Mouse (Mus musculus) heart, embryonic 15.5 days (tissue): ENCODE measurements around the gene Slc38a8. TPM values are rescaled to one million over a fixed set of nuclear protein-coding genes. Genes with fewer than 3 reads are reported as not detected.

Experiments used
- ATAC-seq: fragments of 200-750 bp; cut with Nextera tagmentation; replicated peaks from 2 replicates; pipeline ENCODE4 v1.8.0; 2017; ENCODE audit warnings: low read depth, moderate TSS enrichment; ENCODE audit not compliant: insufficient number of reproducible peaks, insufficient read depth, low FRiP score
- H3K27ac ChIP-seq: fragments of 300-500 bp; sonication (generic); 2 replicates; pipeline ENCODE4 v1.5.1; 2015; ENCODE audit warnings: mild to moderate bottlenecking, inconsistent platforms
- H3K27me3 ChIP-seq: fragments of 300-500 bp; sonication (generic); 2 replicates; pipeline ENCODE4 v1.6.1; 2015; ENCODE audit warnings: inconsistent platforms
- H3K36me3 ChIP-seq: fragments of 300-500 bp; sonication (generic); 2 replicates; pipeline ENCODE4 v1.6.1; 2015; ENCODE audit warnings: mild to moderate bottlenecking, inconsistent platforms
- H3K4me1 ChIP-seq: fragments of 300-500 bp; sonication (generic); replicated peaks from 2 replicates; pipeline ENCODE4 v1.6.1; 2015; ENCODE audit warnings: inconsistent platforms
- H3K4me2 ChIP-seq: fragments of 300-500 bp; sonication (generic); 2 replicates; pipeline ENCODE4 v1.6.1; 2015; ENCODE audit warnings: inconsistent platforms, mild to moderate bottlenecking, moderate library complexity
- H3K4me3 ChIP-seq: fragments of 300-500 bp; sonication (generic); 2 replicates; pipeline ENCODE4 v1.5.1; 2015; ENCODE audit warnings: mild to moderate bottlenecking, inconsistent platforms
- H3K9ac ChIP-seq: fragments of 300-500 bp; sonication (generic); 2 replicates; pipeline ENCODE4 v1.6.1; 2015; ENCODE audit warnings: mild to moderate bottlenecking, inconsistent platforms
- H3K9me3 ChIP-seq: fragments of 300-500 bp; sonication (generic); replicated peaks from 2 replicates; pipeline ENCODE4 v1.6.1; 2016; ENCODE audit warnings: inconsistent platforms
- WGBS: fragments of 180-500 bp; shearing (Covaris S2); methylation state at CpG from one replicate; pipeline ENCODE4 v1.1.7; 2015; ENCODE audit warnings: mixed read lengths; 5-methylcytosine and 5-hydroxymethylcytosine counted together
- polyA plus RNA-seq: library from polyadenylated mRNA; unstranded; fragments of >200 nt; fragmentation: Nextera tagmentation; extraction: Ambion mirVana; gene quantifications from 2 replicates; pipeline ENCODE4 v1.2.1, GENCODE M21; 2015

The Slc38a8 gene
- not detected in 2 replicates for polyA plus RNA-seq

DNA sequence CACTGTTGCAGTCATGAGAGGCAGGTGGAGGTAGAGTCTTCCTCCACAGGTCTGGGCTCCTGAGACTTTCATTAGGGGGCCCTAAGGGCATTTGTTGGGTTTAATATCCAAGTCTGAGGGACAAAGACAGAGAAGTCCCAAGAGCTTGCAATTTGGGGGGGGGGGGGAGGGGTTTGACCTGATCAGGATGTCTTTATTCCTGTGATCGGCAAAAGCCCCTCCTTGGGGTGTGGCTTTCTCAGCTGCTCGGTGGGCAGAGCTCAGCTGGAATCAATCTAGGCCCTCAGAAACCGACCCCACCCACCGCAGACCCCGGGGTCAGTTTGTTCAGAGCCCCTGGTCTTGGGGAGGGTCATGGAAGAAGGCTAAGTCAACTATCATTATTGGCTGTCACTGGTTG is at the start of gene Slc38a8:
TSS of gene Slc38a8 (minus strand) at position 101 of the 400 bp plus-strand sequence.
- H3K4me1 ChIP-seq = peaks cover 10% of the 10 kb centered on the region
- H3K9me3 ChIP-seq = no peaks in the 10 kb centered on the region
- no peak for ATAC-seq
- no peak within 1 kb of the TSS for H3K27ac ChIP-seq
- no peaks in the 10 kb centered on the region for H3K36me3 ChIP-seq
- 47% methylated on average over 5 of the region's 5 CpGs for WGBS
- H3K9ac ChIP-seq = no peak within 1 kb of the TSS
- H3K4me2 ChIP-seq = no peak within 1 kb of the TSS
- peaks cover 19% of the 10 kb centered on the region for H3K27me3 ChIP-seq
- no peak within 1 kb of the TSS for H3K4me3 ChIP-seq

DNA sequence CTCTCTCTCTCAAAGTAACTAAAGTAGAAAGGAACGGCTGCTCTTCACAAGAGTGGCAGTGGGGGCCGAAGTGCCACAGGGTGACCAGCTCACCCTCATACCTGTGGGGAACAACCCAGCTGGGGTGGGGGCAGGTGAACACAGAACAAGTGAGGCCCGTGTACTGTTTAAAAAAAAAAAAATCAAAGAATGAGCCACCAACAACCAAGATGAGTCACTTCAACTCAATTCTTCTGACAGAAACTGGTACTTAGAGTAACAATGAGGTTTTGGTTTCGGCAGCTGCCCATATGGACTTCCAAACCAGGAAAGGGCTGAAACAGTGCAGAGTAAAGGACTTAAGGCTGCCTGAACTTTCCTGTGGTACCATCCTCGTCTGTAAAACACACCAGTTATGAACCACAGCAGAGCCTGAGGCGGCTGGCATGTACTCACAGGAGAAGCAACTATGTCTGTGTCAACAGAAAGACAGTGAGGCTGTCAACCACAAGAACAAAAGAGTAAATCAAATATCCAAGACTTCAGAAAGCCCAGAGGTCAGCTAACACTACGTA is 47.1 kb upstream of the Slc38a8 start:
- Histone ChIP-seq H3K27me3 (no peaks in the 10 kb centered on the region), H3K4me1 (peaks cover 13% of the 10 kb centered on the region; the same call in 1 of the 2 replicates), H3K27ac (no peak overlapping the region), H3K9me3 (no peaks in the 10 kb centered on the region), H3K4me3 (no peak overlapping the region), H3K9ac (no peak overlapping the region), H3K36me3 (peaks cover 20% of the 10 kb centered on the region), H3K4me2 (no peak overlapping the region)
- no peak for ATAC-seq
- 72% methylated on average over 7 of the region's 7 CpGs for WGBS

DNA sequence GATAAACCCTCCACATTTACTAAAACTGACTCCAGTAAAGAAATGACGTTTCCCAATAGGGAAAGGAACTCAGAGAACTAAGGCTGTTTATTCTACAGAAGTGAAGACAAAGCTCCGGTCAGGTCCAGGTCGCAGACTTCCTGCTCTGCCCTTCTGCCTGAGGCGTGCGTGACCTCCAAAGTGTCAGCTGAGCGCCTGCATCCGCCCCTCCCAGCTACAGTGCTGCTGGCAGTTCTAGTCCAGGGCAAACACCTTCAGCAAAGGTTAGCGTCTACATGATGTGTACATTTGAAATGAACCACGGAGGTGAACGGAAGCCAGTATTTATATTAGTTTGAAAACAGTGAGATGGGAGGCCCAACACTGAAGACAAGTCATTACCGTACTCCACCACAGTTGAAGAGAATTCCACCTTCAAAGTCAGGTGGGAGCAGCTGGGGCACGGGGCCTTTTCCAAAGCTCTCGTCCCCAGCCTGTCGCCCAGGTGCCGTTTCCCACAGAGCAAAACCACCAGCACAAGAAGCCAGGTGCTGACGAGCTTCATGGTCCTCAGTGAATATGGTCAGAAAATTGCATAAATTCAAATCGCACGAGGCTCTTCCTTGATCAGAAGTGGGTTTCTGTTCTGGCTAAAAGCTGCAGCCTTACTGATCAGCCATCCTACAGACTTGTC is 45.7 kb upstream of the Slc38a8 start:
- Histone ChIP-seq H3K27me3 (no peaks in the 10 kb centered on the region), H3K4me3 (no peak overlapping the region), H3K36me3 (peaks cover 34% of the 10 kb centered on the region), H3K27ac (no peak overlapping the region), H3K9ac (no peak overlapping the region), H3K4me1 (0 out of 2 replicates have a peak, but pooled peaks cover 7% of the 10 kb centered on the region), H3K9me3 (no peaks in the 10 kb centered on the region), H3K4me2 (no peak overlapping the region)
- WGBS = 73% methylated on average over 18 of the region's 18 CpGs
- no peak for ATAC-seq

DNA sequence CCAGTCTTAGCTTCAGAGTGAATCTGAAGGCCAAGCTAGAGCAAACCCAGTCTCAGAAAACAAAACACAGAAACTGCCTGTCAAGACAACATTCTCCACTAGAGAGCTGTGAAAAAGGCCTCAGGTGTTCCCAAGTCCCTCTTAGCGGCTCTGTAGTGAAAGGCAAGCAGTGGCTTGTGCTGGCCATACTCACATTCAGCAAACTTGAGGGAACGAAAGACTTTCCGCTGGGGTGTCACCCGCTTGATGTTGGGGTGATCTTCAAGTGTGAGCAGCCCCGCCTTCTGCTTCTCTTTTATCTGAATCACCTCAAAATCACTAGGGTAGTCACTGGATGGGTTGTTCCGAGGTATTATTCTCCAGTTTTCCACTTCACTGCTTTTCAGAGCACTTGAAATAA is 44.3 kb upstream of the Slc38a8 start:
- Histone ChIP-seq H3K4me1 (0 out of 2 replicates have a peak, but pooled peaks cover 7% of the 10 kb centered on the region), H3K36me3 (peaks cover 45% of the 10 kb centered on the region), H3K4me2 (no peak overlapping the region), H3K27me3 (no peaks in the 10 kb centered on the region), H3K9ac (no peak overlapping the region), H3K9me3 (no peaks in the 10 kb centered on the region), H3K27ac (no peak overlapping the region), H3K4me3 (no peak overlapping the region)
- 91% methylated on average over 6 of the region's 6 CpGs for WGBS
- ATAC-seq = no peak

DNA sequence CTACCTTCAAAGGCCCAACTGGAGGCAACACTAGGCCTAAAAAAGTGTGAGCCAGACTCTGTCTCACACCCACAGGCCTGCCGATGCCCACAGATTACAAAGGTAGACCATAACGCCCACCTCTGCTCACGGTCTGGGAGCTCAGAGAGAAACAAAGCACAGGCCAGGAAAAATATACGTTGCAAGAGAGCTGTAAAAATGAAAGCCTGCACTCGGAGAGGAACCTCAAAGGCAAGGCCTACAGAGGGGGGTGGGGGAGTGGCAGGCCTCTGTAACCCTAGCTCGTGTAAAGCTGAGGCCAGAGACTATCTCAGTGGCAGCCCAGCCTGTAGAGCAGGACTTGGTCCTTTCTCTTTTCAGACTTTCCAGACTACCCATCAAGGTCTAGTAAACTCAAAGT is 43.7 kb upstream of the Slc38a8 start:
- no peak overlapping the region for H3K9ac ChIP-seq
- H3K27ac ChIP-seq = no peak overlapping the region
- H3K4me2 ChIP-seq = no peak overlapping the region
- no peaks in the 10 kb centered on the region for H3K9me3 ChIP-seq
- 73% methylated on average over 6 of the region's 6 CpGs for WGBS
- peaks cover 51% of the 10 kb centered on the region for H3K36me3 ChIP-seq
- no peaks in the 10 kb centered on the region for H3K27me3 ChIP-seq
- no peak overlapping the region for H3K4me3 ChIP-seq
- ATAC-seq = no peak
- H3K4me1 ChIP-seq = 0 out of 2 replicates have a peak, but pooled peaks cover 2% of the 10 kb centered on the region

DNA sequence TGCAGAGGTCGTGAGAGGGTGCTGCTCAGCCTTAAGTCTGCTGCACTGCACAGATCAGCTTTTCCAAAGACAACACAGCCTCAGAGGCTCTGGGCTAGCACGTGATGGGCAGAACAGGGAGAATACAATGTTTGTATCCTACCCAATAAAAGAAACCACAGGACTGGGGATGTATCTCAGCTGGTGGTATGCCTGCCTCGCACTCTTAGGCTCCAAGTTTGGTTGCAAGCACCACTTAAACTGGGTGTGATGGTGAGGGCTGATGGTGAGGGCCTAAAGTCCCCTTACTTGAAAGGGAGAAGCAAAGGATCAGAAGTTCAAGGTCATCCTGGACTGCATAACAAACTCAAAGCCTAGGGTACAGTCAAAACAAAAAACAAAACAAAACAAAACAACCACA is 43.1 kb upstream of the Slc38a8 start:
- Histone ChIP-seq H3K36me3 (peaks cover 57% of the 10 kb centered on the region), H3K9ac (no peak overlapping the region), H3K4me3 (no peak overlapping the region), H3K27ac (no peak overlapping the region), H3K27me3 (no peaks in the 10 kb centered on the region), H3K4me1 (0 out of 2 replicates have a peak, but pooled peaks cover 2% of the 10 kb centered on the region), H3K9me3 (no peaks in the 10 kb centered on the region), H3K4me2 (no peak overlapping the region)
- 76% methylated on average over 3 of the region's 3 CpGs for WGBS
- ATAC-seq = no peak

DNA sequence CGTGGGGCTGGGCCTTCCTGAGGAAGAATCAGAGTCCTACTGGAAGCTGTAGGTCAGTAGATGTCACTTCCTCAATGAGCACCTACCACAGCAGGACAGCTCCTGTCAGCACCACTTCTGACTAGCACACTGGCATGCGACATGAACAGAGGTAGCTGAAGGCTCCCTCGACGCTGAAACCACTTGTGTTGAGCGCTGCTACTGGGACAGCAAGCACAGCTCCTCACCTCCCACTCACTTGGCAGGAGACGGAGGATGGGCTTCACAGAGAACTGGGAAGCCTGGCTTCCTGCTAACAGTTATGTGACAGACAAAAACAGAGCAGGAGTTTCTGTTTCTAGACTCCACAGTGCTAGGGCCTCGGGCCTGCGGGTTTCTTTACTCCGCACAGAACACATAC is 30.5 kb upstream of the Slc38a8 start:
- Histone ChIP-seq H3K36me3 (peaks cover 79% of the 10 kb centered on the region), H3K27me3 (no peaks in the 10 kb centered on the region), H3K4me3 (no peak overlapping the region), H3K4me1 (no peaks in the 10 kb centered on the region), H3K9ac (no peak overlapping the region), H3K9me3 (no peaks in the 10 kb centered on the region), H3K27ac (peak overlapping the region; percentile 21; the same call in 1 of the 2 replicates), H3K4me2 (no peak overlapping the region)
- 0 out of 2 replicates have a peak, but pooled peaks have one; percentile 43 for ATAC-seq
- WGBS = 60% methylated on average over 9 of the region's 9 CpGs

DNA sequence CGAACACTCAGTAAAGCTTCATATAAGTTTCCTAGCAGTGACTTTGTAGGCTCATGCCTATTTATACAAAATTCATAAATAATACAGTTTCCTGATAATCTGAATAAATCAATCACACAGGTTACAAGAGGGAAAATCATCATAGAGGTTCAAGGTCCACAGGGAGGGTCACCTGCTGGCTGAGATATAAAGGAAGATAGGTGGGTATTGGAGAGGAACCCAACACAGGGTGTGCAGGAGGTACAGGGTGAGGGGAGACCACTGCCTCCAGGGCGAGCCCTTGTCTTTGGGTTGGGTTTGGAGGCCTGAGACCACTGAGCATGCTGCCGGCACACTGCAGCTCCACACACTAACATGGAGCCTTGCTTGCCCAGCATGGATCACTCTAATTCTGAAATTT is 29.9 kb upstream of the Slc38a8 start:
- 90% methylated on average over 3 of the region's 3 CpGs for whole genome bisulfite sequencing
- Histone ChIP-seq H3K9ac (no peak overlapping the region), H3K27me3 (no peaks in the 10 kb centered on the region), H3K4me2 (no peak overlapping the region), H3K4me3 (no peak overlapping the region), H3K36me3 (peaks cover 77% of the 10 kb centered on the region), H3K4me1 (no peaks in the 10 kb centered on the region), H3K9me3 (no peaks in the 10 kb centered on the region), H3K27ac (no peak overlapping the region)
- ATAC-seq = no peak

DNA sequence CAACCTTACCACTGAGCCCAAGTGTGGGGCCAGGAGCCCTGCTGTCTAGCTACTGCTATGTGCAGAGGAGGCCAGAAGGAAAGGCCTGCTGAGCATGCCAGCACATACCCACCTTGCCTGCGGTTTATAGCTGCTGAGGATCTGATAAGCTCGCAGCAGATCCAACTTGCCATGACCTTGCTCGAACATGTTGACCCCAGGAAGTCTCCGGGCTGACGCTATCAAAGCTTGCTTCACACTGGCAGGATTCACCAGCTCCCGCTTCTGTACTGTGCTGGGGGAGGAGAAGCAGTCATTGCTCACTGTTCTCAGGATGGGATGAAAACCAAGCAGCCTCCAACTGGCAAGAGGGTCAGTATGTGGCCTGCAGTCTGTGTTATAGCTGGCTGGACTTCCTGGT is 29.4 kb upstream of the Slc38a8 start:
- Histone ChIP-seq H3K27me3 (no peaks in the 10 kb centered on the region), H3K4me1 (no peaks in the 10 kb centered on the region), H3K9ac (no peak overlapping the region), H3K9me3 (no peaks in the 10 kb centered on the region), H3K4me2 (no peak overlapping the region), H3K27ac (no peak overlapping the region), H3K36me3 (peaks cover 73% of the 10 kb centered on the region), H3K4me3 (no peak overlapping the region)
- WGBS = 64% methylated on average over 6 of the region's 6 CpGs
- no peak for ATAC-seq

DNA sequence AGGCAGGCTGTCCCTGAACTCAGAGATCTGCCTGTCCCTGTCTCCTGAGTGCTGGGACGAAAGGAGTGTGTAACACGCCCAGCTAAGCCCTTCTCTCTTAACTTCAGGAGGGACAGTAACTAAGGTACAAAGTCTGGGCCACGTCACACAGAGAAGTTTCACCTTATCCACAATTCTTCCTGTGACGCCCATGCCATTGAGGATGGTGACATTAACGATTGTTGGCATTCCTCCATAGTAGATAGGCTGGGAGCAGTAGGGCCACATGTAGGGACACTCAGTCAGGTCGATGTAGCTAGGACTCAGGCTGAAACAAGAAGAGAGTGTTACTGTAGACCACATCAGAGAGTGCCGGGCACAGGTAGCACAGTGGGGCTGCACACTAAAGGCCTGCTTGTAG is 27.3 kb upstream of the Slc38a8 start:
- Histone ChIP-seq H3K9ac (no peak overlapping the region), H3K4me2 (no peak overlapping the region), H3K27me3 (no peaks in the 10 kb centered on the region), H3K4me1 (no peaks in the 10 kb centered on the region), H3K27ac (no peak overlapping the region), H3K9me3 (no peaks in the 10 kb centered on the region), H3K4me3 (no peak overlapping the region), H3K36me3 (peaks cover 73% of the 10 kb centered on the region)
- WGBS = 83% methylated on average over 7 of the region's 7 CpGs
- no peak for ATAC-seq

DNA sequence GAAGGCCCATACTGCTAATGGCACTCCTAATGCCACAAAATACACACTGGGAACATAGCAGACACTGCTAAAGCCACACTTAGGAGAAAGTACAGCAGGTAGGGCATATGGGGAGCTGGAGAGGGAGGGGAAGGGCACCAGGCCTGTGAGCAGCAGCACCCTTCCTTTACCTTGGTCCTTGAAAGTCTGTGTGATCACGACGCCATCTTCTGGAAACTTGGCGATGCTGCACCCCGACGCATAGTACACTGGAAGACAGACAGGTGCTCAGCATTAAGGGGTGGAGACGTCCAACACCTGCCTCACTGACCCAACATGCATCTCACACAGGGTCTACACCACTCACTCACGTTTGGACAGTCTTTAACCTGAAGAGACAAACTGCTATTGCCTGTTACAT is 18.6 kb upstream of the Slc38a8 start:
- no peak overlapping the region for H3K9ac ChIP-seq
- H3K27ac ChIP-seq = no peak overlapping the region
- H3K4me1 ChIP-seq = no peaks in the 10 kb centered on the region
- no peak for ATAC-seq
- no peak overlapping the region for H3K4me3 ChIP-seq
- WGBS = 77% methylated on average over 7 of the region's 7 CpGs
- no peaks in the 10 kb centered on the region for H3K9me3 ChIP-seq
- no peaks in the 10 kb centered on the region for H3K27me3 ChIP-seq
- H3K4me2 ChIP-seq = no peak overlapping the region
- peaks cover 93% of the 10 kb centered on the region for H3K36me3 ChIP-seq

DNA sequence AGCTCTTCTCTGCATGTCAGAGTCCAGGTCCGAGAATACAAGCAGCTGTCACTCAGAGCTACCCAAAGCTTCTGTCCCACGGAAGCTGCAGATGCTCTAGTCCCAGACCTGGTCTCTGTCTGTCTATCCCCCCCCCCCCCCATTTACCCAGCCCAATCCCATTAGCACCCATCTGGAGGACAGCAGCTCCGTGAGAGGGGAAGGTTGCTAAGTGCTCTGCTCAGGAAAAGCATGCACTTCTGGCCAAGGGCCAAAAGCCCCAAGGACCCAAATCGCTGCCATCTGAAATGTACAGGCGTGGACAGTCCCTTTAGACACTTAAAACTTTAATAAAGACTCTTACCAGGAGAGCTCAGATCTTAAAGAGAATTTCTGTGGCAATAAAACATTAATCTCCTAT is 15.2 kb upstream of the Slc38a8 start:
- no peak for ATAC-seq
- H3K9me3 ChIP-seq = no peaks in the 10 kb centered on the region
- H3K4me3 ChIP-seq = no peak overlapping the region
- H3K27ac ChIP-seq = no peak overlapping the region
- 0 out of 2 replicates have a peak, but pooled peaks cover 2% of the 10 kb centered on the region for H3K4me1 ChIP-seq
- no peaks in the 10 kb centered on the region for H3K27me3 ChIP-seq
- H3K9ac ChIP-seq = no peak overlapping the region
- no peak overlapping the region for H3K4me2 ChIP-seq
- WGBS = 59% methylated on average over 5 of the region's 5 CpGs
- H3K36me3 ChIP-seq = peaks cover 90% of the 10 kb centered on the region
